Mouse (Mus musculus) kidney, adult 2 months (tissue): ENCODE data around the gene Fads3.

ENCODE experiments used
- CTCF ChIP-seq: fragments of 200-500 bp; conservative IDR thresholded peaks from 2 replicates; pipeline ENCODE4 v1.5.1; 2011; ENCODE audit warnings: low read depth, mild to moderate bottlenecking, control low read depth, low read length, moderate library complexity, mixed read lengths; ENCODE audit not compliant: insufficient read depth, insufficient read length
- POLR2A ChIP-seq: fragments of 200-500 bp; IDR thresholded peaks from one replicate; pipeline ENCODE4 v1.6.1; 2011; ENCODE audit warnings: low read depth, low read length, control low read depth

GRCm38 (mm10) chr19:10042232-10042631 is 863 bp downstream of the Fads3 start:
- TF ChIP-seq CTCF (no peak), POLR2A (no peak)
